Mouse (Mus musculus): ENCODE results near the gene Tfr2. TPM values are rescaled to one million over a fixed set of nuclear protein-coding genes. Genes with fewer than 3 reads are reported as not detected.

Gene Tfr2
- polyA plus RNA-seq, 2 experiments: 37.6 to 45.7 TPM

GRCm38 (mm10) chr5:137553898-137554297 is 15.7 kb upstream of the Tfr2 start:
- WGBS (ENCODE audit: insufficient replicate concordance): 33% methylated on average over 11 of the region's 11 CpGs
- Histone ChIP-seq H3K9me3 (ENCODE audit: control insufficient read depth, low read length) (no peaks in the 10 kb centered on the region), H3K9ac (replicated peaks) (no peak overlapping the region), H3K27ac (no peak overlapping the region), H3K4me3 (ENCODE audit: insufficient read depth in 1 of 2, low read depth in 2 of 2, low read length in 2 of 2) (no peak overlapping the region), H3K36me3 (replicated peaks; ENCODE audit: control insufficient read depth, insufficient read depth, low read depth) (no peaks in the 10 kb centered on the region), H3K27me3 (ENCODE audit: control insufficient read depth, insufficient read depth, low read length) (peaks cover 17% of the 10 kb centered on the region), H3K4me2 (ENCODE audit: low read depth) (no peak overlapping the region), H3K4me1 (replicated peaks; ENCODE audit: control insufficient read depth in 2 of 2, insufficient read depth in 2 of 2, low read length in 1 of 2) (no peaks in the 10 kb centered on the region; a peak in 1 of 4 replicates)
- TF ChIP-seq CTCF (IDR thresholded peaks at IDR 0.05; ENCODE audit: low read depth) (no peak), EP300 (IDR thresholded peaks at IDR 0.05; ENCODE audit: low read depth) (no peak)
- ATAC-seq (ENCODE audit: insufficient read depth) (no peak), DNase-seq (ENCODE audit: low read depth in 3 of 3, low spot score in 3 of 3) (no peak)

GRCm38 (mm10) chr5:137561556-137561955 is 8.1 kb upstream of the Tfr2 start:
- Histone ChIP-seq H3K4me2 (ENCODE audit: low read depth) (no peak overlapping the region), H3K4me1 (replicated peaks; ENCODE audit: control insufficient read depth in 2 of 2, insufficient read depth in 2 of 2, low read length in 1 of 2) (no peaks in the 10 kb centered on the region), H3K27ac (no peak overlapping the region), H3K27me3 (ENCODE audit: control insufficient read depth, insufficient read depth, low read length) (peaks cover 9% of the 10 kb centered on the region), H3K9me3 (ENCODE audit: control insufficient read depth, low read length) (no peaks in the 10 kb centered on the region), H3K9ac (replicated peaks) (no peak overlapping the region), H3K4me3 (ENCODE audit: insufficient read depth in 1 of 2, low read depth in 2 of 2, low read length in 2 of 2) (no peak overlapping the region), H3K36me3 (replicated peaks; ENCODE audit: control insufficient read depth, insufficient read depth, low read depth) (no peaks in the 10 kb centered on the region)
- WGBS (ENCODE audit: insufficient replicate concordance): 46% methylated on average over 6 of the region's 6 CpGs
- TF ChIP-seq CTCF (IDR thresholded peaks at IDR 0.05; ENCODE audit: low read depth) (no peak), EP300 (IDR thresholded peaks at IDR 0.05; ENCODE audit: low read depth) (no peak)
- ATAC-seq (ENCODE audit: insufficient read depth): no peak
- DNase-seq (ENCODE audit: low read depth in 3 of 3, low spot score in 3 of 3): no peak

GRCm38 (mm10) chr5:137562965-137563364 is 6.7 kb upstream of the Tfr2 start:
- no peak overlapping the region for H3K4me2 ChIP-seq (ENCODE audit: low read depth)
- H3K27me3 ChIP-seq (ENCODE audit: control insufficient read depth, insufficient read depth, low read length): peaks cover 9% of the 10 kb centered on the region
- no peak overlapping the region for H3K9ac ChIP-seq (replicated peaks)
- H3K4me1 ChIP-seq (replicated peaks; ENCODE audit: control insufficient read depth in 2 of 2, insufficient read depth in 2 of 2, low read length in 1 of 2): peaks cover 0 to 4% of the 10 kb centered on the region in 2 experiments; a peak in 1 of 4 replicates
- H3K4me3 ChIP-seq (ENCODE audit: insufficient read depth in 1 of 2, low read depth in 2 of 2, low read length in 2 of 2): no peak overlapping the region
- DNase-seq (ENCODE audit: low read depth in 3 of 3, low spot score in 3 of 3) (no peak), ATAC-seq (ENCODE audit: insufficient read depth) (no peak)
- H3K27ac ChIP-seq: no peak overlapping the region
- TF ChIP-seq CTCF (IDR thresholded peaks at IDR 0.05; ENCODE audit: low read depth) (no peak), EP300 (IDR thresholded peaks at IDR 0.05; ENCODE audit: low read depth) (no peak)
- H3K36me3 ChIP-seq (replicated peaks; ENCODE audit: control insufficient read depth, insufficient read depth, low read depth): no peaks in the 10 kb centered on the region
- no peaks in the 10 kb centered on the region for H3K9me3 ChIP-seq (ENCODE audit: control insufficient read depth, low read length)
- WGBS (ENCODE audit: insufficient replicate concordance): 68% methylated on average over 10 of the region's 10 CpGs

- Histone ChIP-seq H3K27ac (no peak overlapping the region), H3K36me3 (replicated peaks; ENCODE audit: control insufficient read depth, insufficient read depth, low read depth) (no peaks in the 10 kb centered on the region)
Observed at GRCm38 (mm10) chr5:137565744-137566143, 3.9 kb upstream of the Tfr2 start.

GRCm38 (mm10) chr5:137566416-137566815 is 3.2 kb upstream of the Tfr2 start:
- Histone ChIP-seq H3K27ac (no peak overlapping the region), H3K27me3 (ENCODE audit: control insufficient read depth, insufficient read depth, low read length) (no peaks in the 10 kb centered on the region), H3K9me3 (ENCODE audit: control insufficient read depth, low read length) (no peaks in the 10 kb centered on the region), H3K4me1 (replicated peaks; ENCODE audit: control insufficient read depth in 2 of 2, insufficient read depth in 2 of 2, low read length in 1 of 2) (peaks cover 9 to 26% of the 10 kb centered on the region in 2 experiments), H3K36me3 (replicated peaks; ENCODE audit: control insufficient read depth, insufficient read depth, low read depth) (no peaks in the 10 kb centered on the region), H3K4me2 (ENCODE audit: low read depth) (no peak overlapping the region), H3K4me3 (ENCODE audit: insufficient read depth in 1 of 2, low read depth in 2 of 2, low read length in 2 of 2) (no peak overlapping the region), H3K9ac (replicated peaks) (no peak overlapping the region)
- WGBS (ENCODE audit: insufficient replicate concordance): 79% methylated on average over 5 of the region's 5 CpGs
- TF ChIP-seq EP300 (IDR thresholded peaks at IDR 0.05; ENCODE audit: low read depth) (no peak), CTCF (IDR thresholded peaks at IDR 0.05; ENCODE audit: low read depth) (no peak)
- DNase-seq (ENCODE audit: low read depth in 3 of 3, low spot score in 3 of 3) (no peak), ATAC-seq (ENCODE audit: insufficient read depth) (no peak)

More at GRCm38 (mm10) chr5:137565744-137566143, 3.9 kb upstream of the Tfr2 start:
- H3K4me1 ChIP-seq (replicated peaks; ENCODE audit: control insufficient read depth in 2 of 2, insufficient read depth in 2 of 2, low read length in 1 of 2): peaks cover 9 to 23% of the 10 kb centered on the region in 2 experiments
- no peak for TF ChIP-seq CTCF (IDR thresholded peaks at IDR 0.05; ENCODE audit: low read depth)
- no peak for TF ChIP-seq EP300 (IDR thresholded peaks at IDR 0.05; ENCODE audit: low read depth)
- DNase-seq (ENCODE audit: low read depth in 3 of 3, low spot score in 3 of 3) (no peak), ATAC-seq (ENCODE audit: insufficient read depth) (no peak)
- WGBS (ENCODE audit: insufficient replicate concordance): 67% methylated on average over 6 of the region's 6 CpGs
- H3K4me2 ChIP-seq (ENCODE audit: low read depth): no peak overlapping the region
- no peak overlapping the region for H3K4me3 ChIP-seq (ENCODE audit: insufficient read depth in 1 of 2, low read depth in 2 of 2, low read length in 2 of 2)
- H3K9me3 ChIP-seq (ENCODE audit: control insufficient read depth, low read length): no peaks in the 10 kb centered on the region
- H3K27me3 ChIP-seq (ENCODE audit: control insufficient read depth, insufficient read depth, low read length): no peaks in the 10 kb centered on the region; the same call in 1 of the 2 replicates
- H3K9ac ChIP-seq (replicated peaks): no peak overlapping the region
